Mouse (Mus musculus) erythroblast, embryonic 14.5 days (primary cell): Measurements from ENCODE around the gene Olfml2a.

Source experiments
- GATA1 ChIP-seq: IDR thresholded peaks from 2 replicates; pipeline ENCODE4 v1.6.1; 2012; ENCODE audit warnings: low read length, inconsistent platforms, mixed read lengths
- TAL1 ChIP-seq: IDR thresholded peaks from 3 replicates; pipeline ENCODE4 v1.6.1; 2012; ENCODE audit warnings: low read length, inconsistent platforms, mixed read lengths

GRCm38 (mm10) chr2:38933931-38934330 lies 2.2 kb downstream of the Olfml2a start:
- TF ChIP-seq GATA1 (no peak), TAL1 (no peak)
